Mouse (Mus musculus) stomach, adult 2 months (tissue): Measurements from ENCODE around the gene Rpp21. TPM values are rescaled to one million over a fixed set of nuclear protein-coding genes. Genes with fewer than 3 reads are reported as not detected.

Source experiments
- polyA plus RNA-seq: library from polyadenylated mRNA; depleted of rRNA; stranded (reverse); fragments of >200 nt; gene quantifications from 2 replicates; pipeline ENCODE4 v1.2.3, GENCODE M21; 2012; rRNA removed

Rpp21 gene
- polyA plus RNA-seq: 77.7 and 108 TPM in 2 replicates

DNA sequence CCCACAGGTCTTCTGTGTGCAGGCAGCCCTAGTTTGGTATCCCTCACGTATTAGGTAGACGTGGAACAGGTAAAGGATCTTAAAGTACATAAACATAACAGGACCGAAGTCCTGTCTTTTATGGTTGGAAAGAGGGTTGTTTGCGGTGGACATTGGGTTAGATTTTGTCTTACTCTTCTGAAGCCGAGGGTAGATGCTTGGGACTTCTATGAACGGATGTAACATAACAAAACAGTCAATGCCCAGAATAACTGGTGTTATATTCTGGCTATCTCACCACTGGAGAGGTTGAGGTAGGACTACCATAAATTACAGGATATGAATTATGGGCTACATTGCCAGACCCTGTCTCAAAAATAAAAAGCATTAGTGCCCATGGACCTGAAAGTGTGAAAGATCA is at the start of gene Rpp21:
Gene Rpp21, minus strand, starts transcription at position 101 of the 400 bp plus-strand sequence.

GRCm38 (mm10) chr17:36286390-36286789 is 28.5 kb upstream of the Rpp21 start, which contains the start of gene H2-M10.2:
Gene H2-M10.2, minus strand, starts transcription at chr17:36286490.

GRCm38 (mm10) chr17:36271586-36272256 is 13.9 kb upstream of the Rpp21 start, which contains the start of gene Trim39:
Gene Trim39, minus strand, starts transcription at chr17:36272247.

Other genes starting within 250 kb of the Rpp21 start
- 0.18 and 0.83 TPM in 2 replicates for gene H2-T24, start 237.5 kb downstream of the Rpp21 start, polyA plus RNA-seq
- gene H2-T23, start 225.2 kb downstream of the Rpp21 start, polyA plus RNA-seq: 60.2 and 70.8 TPM in 2 replicates
- gene H2-T22, start 215.3 kb downstream of the Rpp21 start, polyA plus RNA-seq: 13.8 and 15.3 TPM in 2 replicates
- gene Gm6034, start 215.1 kb downstream of the Rpp21 start, polyA plus RNA-seq: 0.05 and 0.11 TPM in 2 replicates
- gene Gm11127, start 199.7 kb downstream of the Rpp21 start, polyA plus RNA-seq: 0.05 TPM in 1 of 2 replicates, not detected in the other
- 0.12 TPM in 1 of 2 replicates, not detected in the other for gene Gm19684, start 136.4 kb downstream of the Rpp21 start, polyA plus RNA-seq
- gene Gm7030, start 128.6 kb downstream of the Rpp21 start, polyA plus RNA-seq: not detected in 2 replicates
- gene Gm8909, start 89.5 kb downstream of the Rpp21 start, polyA plus RNA-seq: 0.17 and 0.55 TPM in 2 replicates
- not detected in 2 replicates for gene H2-T3, start 67.8 kb downstream of the Rpp21 start, polyA plus RNA-seq
- gene Trim39, start 14.2 kb upstream of the Rpp21 start, polyA plus RNA-seq: 4.6 and 4.7 TPM in 2 replicates
- not detected in 2 replicates for gene H2-M10.2, start 28.4 kb upstream of the Rpp21 start, polyA plus RNA-seq
- not detected in 2 replicates for gene H2-M10.1, start 68.1 kb upstream of the Rpp21 start, polyA plus RNA-seq
- not detected in 2 replicates for gene H2-M10.3, start 110.3 kb upstream of the Rpp21 start, polyA plus RNA-seq
- gene H2-M10.4, start 204.3 kb upstream of the Rpp21 start, polyA plus RNA-seq: not detected in 2 replicates